Mouse (Mus musculus) liver, embryonic 14.5 days (tissue): Measurements from ENCODE around the gene Ghr.

ENCODE experiments used
- CTCF ChIP-seq: IDR thresholded peaks from 2 replicates; pipeline ENCODE4 v1.5.1; 2016; ENCODE audit warnings: antibody characterized with exemption, low read depth, control low read depth
- EP300 ChIP-seq: IDR thresholded peaks from 2 replicates; pipeline ENCODE4 v1.6.1; 2016; ENCODE audit warnings: antibody characterized with exemption, low read depth

DNA sequence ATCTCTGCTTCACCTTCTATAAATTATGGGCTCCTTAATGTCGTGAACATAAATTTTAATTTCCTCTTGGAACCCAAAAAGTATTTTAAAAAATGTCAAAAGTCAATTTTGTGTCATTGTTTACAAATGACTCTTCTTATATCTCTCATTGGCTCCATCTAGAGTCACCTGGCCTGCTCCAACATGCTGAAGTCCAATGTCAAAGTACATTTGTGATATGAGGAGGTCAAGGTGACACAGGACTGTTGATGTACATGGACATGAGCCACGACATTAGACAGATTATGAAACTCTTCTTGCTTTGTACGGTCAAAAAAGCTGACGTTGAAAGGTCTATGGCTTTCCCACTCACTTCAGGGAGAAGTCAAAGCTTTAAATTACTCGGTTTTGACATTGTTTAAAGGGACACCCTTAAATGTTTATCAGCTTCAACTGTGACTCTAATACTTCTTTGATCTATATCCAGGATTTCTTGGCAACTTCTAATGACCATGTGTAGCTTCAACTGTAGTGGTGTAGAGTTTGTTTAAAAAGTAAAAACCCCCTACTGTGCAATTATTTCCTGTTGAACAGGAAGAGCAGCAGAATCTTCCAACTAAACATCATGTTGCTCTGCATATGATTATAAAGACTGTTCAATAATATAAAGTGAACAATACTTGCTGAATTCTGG, 131.1 kb downstream of the Ghr start:
- TF ChIP-seq EP300, result no peak
- TF ChIP-seq CTCF, result no peak
